Mouse (Mus musculus) megakaryocyte, adult 5-6 weeks (primary cell): Measurements from ENCODE around the gene Rnf146. TPM values are rescaled to one million over a fixed set of nuclear protein-coding genes. Genes with fewer than 3 reads are reported as not detected.

Source experiments
- total RNA-seq, 2 experiments: library from RNA; stranded (forward) in 1 of 2; stranded (reverse) in 1 of 2; fragments of 153-499, 151-499 nt in 1 of 2; fragments of 221-1000, 200-1000 nt in 1 of 2; gene quantifications; 2 replicates each; pipeline versions ENCODE4 v1.2.3 to v1.2.4; 2015 to 2017

The Rnf146 gene
- total RNA-seq, 2 experiments from 2014 or later = 33.1 to 50.1 TPM

Other genes starting within 250 kb of the Rnf146 start
- gene Soga3, start 218.6 kb downstream of the Rnf146 start, total RNA-seq (2015) = not detected in 2 replicates
- not detected in 2 replicates for gene Soga3, start 218.6 kb downstream of the Rnf146 start, total RNA-seq (2017)
- not detected in 2 replicates for gene Gm49353, start 163.5 kb downstream of the Rnf146 start, total RNA-seq (2015)
- not detected in 2 replicates for gene Gm49353, start 163.5 kb downstream of the Rnf146 start, total RNA-seq (2017)
- gene 9330159F19Rik, start 150.8 kb downstream of the Rnf146 start, total RNA-seq (2015) = not detected in 2 replicates
- gene 9330159F19Rik, start 150.8 kb downstream of the Rnf146 start, total RNA-seq (2017) = not detected in 2 replicates
- gene Echdc1, start 49.3 kb downstream of the Rnf146 start, total RNA-seq (2015) = 5.4 and 5.5 TPM in 2 replicates
- gene Echdc1, start 49.3 kb downstream of the Rnf146 start, total RNA-seq (2017) = 8.9 and 9.7 TPM in 2 replicates
- gene Rspo3, start 173.4 kb upstream of the Rnf146 start, total RNA-seq (2015) = not detected in 2 replicates
- 0.18 TPM in 1 of 2 replicates, not detected in the other for gene Rspo3, start 173.4 kb upstream of the Rnf146 start, total RNA-seq (2017)